ENCODE assay signal across 8 mouse cellular contexts in the genomic region with DNA sequence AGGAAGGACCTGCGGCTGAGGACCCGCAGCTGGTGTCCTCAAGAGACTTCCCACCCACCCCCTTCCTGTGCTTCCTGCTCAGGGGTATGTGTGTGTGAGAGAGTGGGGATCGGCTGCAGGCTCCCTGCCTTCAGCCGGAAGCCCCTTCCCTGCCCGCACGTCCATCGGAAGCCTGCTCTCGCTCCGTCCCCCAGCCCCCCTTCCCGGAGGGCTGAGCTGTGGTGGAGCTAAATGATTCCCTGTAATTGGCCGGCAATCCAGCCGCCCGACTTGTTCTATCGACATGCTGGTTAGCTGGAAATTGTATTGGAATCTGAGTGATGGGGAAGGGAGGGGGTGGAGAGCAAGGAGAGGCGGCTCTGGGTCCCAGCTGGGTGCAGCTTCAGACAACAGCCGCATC. TPM values are rescaled to one million over a fixed set of nuclear protein-coding genes. Genes with fewer than 3 reads are reported as not detected.
A peak's percentile ranks its signal among the peaks of the same experiment; 100 is the strongest.
DNase-seq lines count a peak whose midpoint lies in the region; ATAC-seq and TF ChIP-seq lines count a peak whose summit lies in the region.

No protein-coding gene starts in this region.

- intact Hi-C loops in heart, adult 2 months (cut with DNase I) = loop anchor here (5.0 kb wide), 1 partner anchor 219 kb away; no protein-coding TSS in a partner anchor

- peak overlapping the region; percentile 31 for H3K4me3 ChIP-seq in heart, embryonic 12.5 days
- H3K4me3 ChIP-seq in heart, adult 2 months = no peak overlapping the region
- H3K4me3 ChIP-seq in hindbrain, embryonic 11.5 days (ENCODE audit: low read depth, low read length) = no peak overlapping the region
- H3K4me3 ChIP-seq in midbrain, embryonic 11.5 days (ENCODE audit: low read depth, low read length) = peak overlapping the region; percentile 6; the same call in 1 of the 2 replicates

- 3% methylated on average over 16 of the region's 16 CpGs for WGBS in heart, embryonic 12.5 days
- WGBS in heart, adult 2 months = 21% methylated on average over 16 of the region's 16 CpGs
- WGBS in hindbrain, embryonic 11.5 days = under 1% methylated on average over 16 of the region's 16 CpGs
- 2% methylated on average over 16 of the region's 16 CpGs for WGBS in midbrain, embryonic 11.5 days

- no peak for TF ChIP-seq POLR2A in heart, adult 2 months (IDR thresholded peaks at IDR 0.05; ENCODE audit: insufficient read depth, low read depth, low read length)

- no peaks in the 10 kb centered on the region for H3K79me2 ChIP-seq in heart, adult 2 months (replicated peaks; ENCODE audit: control insufficient read depth, insufficient read depth, low read length)

- no peak overlapping the region for H3K27ac ChIP-seq in heart, embryonic 12.5 days (ENCODE audit: poor library complexity, severe bottlenecking)
- no peak overlapping the region for H3K27ac ChIP-seq in heart, adult 2 months
- no peak overlapping the region for H3K27ac ChIP-seq in hindbrain, embryonic 11.5 days (ENCODE audit: low read depth, low read length)
- peak overlapping the region; percentile 30 for H3K27ac ChIP-seq in midbrain, embryonic 11.5 days (ENCODE audit: low read depth, low read length)

- H3K27me3 ChIP-seq in heart, embryonic 12.5 days (replicated peaks) = peaks cover 51% of the 10 kb centered on the region
- no peaks in the 10 kb centered on the region for H3K27me3 ChIP-seq in heart, adult 2 months (ENCODE audit: control insufficient read depth, insufficient read depth, low read length)
- peaks cover 27% of the 10 kb centered on the region for H3K27me3 ChIP-seq in hindbrain, embryonic 11.5 days (ENCODE audit: control insufficient read depth, insufficient read depth, low read length)
- peaks cover 17% of the 10 kb centered on the region for H3K27me3 ChIP-seq in midbrain, embryonic 11.5 days (ENCODE audit: control insufficient read depth, insufficient read depth, low read length)

- peaks cover 30% of the 10 kb centered on the region for H3K36me3 ChIP-seq in heart, embryonic 12.5 days
- no peaks in the 10 kb centered on the region for H3K36me3 ChIP-seq in heart, adult 2 months (ENCODE audit: control insufficient read depth, insufficient read depth, low read length)
- no peaks in the 10 kb centered on the region for H3K36me3 ChIP-seq in hindbrain, embryonic 11.5 days (ENCODE audit: control insufficient read depth, insufficient read depth, low read length)
- peaks cover 10% of the 10 kb centered on the region for H3K36me3 ChIP-seq in midbrain, embryonic 11.5 days (ENCODE audit: control insufficient read depth, insufficient read depth, low read length)

- peak overlapping the region; percentile 58 for H3K4me2 ChIP-seq in heart, embryonic 12.5 days
- H3K4me2 ChIP-seq in hindbrain, embryonic 11.5 days (replicated peaks; ENCODE audit: low read depth, low read length) = peak overlapping the region; percentile 33
- peak overlapping the region; percentile 29 for H3K4me2 ChIP-seq in midbrain, embryonic 11.5 days

- H3K9me3 ChIP-seq in heart, embryonic 12.5 days (replicated peaks) = no peaks in the 10 kb centered on the region
- no peaks in the 10 kb centered on the region for H3K9me3 ChIP-seq in hindbrain, embryonic 11.5 days (ENCODE audit: control insufficient read depth, low read length)
- no peaks in the 10 kb centered on the region for H3K9me3 ChIP-seq in midbrain, embryonic 11.5 days (ENCODE audit: control insufficient read depth, low read length)

- H3K9ac ChIP-seq in heart, embryonic 12.5 days = peak overlapping the region; percentile 61
- no peak overlapping the region; the same call in 1 of the 2 replicates for H3K9ac ChIP-seq in heart, adult 2 months (ENCODE audit: low read depth, low read length)
- peak overlapping the region; percentile 0; the same call in 1 of the 2 replicates for H3K9ac ChIP-seq in hindbrain, embryonic 11.5 days (ENCODE audit: low read depth, low read length)
- peak overlapping the region; percentile 47 for H3K9ac ChIP-seq in midbrain, embryonic 11.5 days (ENCODE audit: low read length)

- H3K4me1 ChIP-seq in heart, embryonic 12.5 days (replicated peaks) = peaks cover 16% of the 10 kb centered on the region
- H3K4me1 ChIP-seq in heart, adult 2 months (ENCODE audit: control insufficient read depth, insufficient read depth, low read length) = no peaks in the 10 kb centered on the region
- H3K4me1 ChIP-seq in hindbrain, embryonic 11.5 days (replicated peaks; ENCODE audit: control insufficient read depth, insufficient read depth, low read length) = peaks cover 6% of the 10 kb centered on the region
- peaks cover 28% of the 10 kb centered on the region for H3K4me1 ChIP-seq in midbrain, embryonic 11.5 days (ENCODE audit: control insufficient read depth, insufficient read depth, low read length)

- ATAC-seq in heart, embryonic 12.5 days (ENCODE audit: insufficient number of reproducible peaks, low FRiP score) = no peak
- ATAC-seq in hindbrain, embryonic 11.5 days (ENCODE audit: low FRiP score) = peak; percentile 46
- ATAC-seq in midbrain, embryonic 11.5 days (ENCODE audit: low FRiP score) = no peak
- no peak for ATAC-seq in megakaryocyte progenitor cell, adult 5-6 weeks (replicated peaks; ENCODE audit: poor library complexity)

- no peak for TF ChIP-seq EP300 in heart, adult 2 months (IDR thresholded peaks at IDR 0.05; ENCODE audit: insufficient read depth, low read depth, low read length)

- no peak for DNase-seq in heart, adult 2 months
- DNase-seq in Muller cell, postnatal 12 days (ENCODE audit: inconsistent ontology term) = peak; percentile 61
- DNase-seq in hindbrain, embryonic 11.5 days (ENCODE audit: low spot score) = peak; percentile 59
- DNase-seq in midbrain, embryonic 11.5 days (ENCODE audit: low spot score, missing footprints) = peak; percentile 91
- no peak for DNase-seq in layer of hippocampus, postnatal 10 days (ENCODE audit: low spot score in 2 of 2)
- no peak for DNase-seq in thymus, postnatal 0 days (ENCODE audit: low spot score)

- TF ChIP-seq CTCF in heart, adult 2 months (IDR thresholded peaks at IDR 0.05) = no peak

RNA-seq across cellular contexts. Expression of a gene that starts 36.3 kb away (rescaled TPM):
- 46.9 and 50.4 TPM in 2 replicates for polyA plus RNA-seq in heart, embryonic 12.5 days (2016; fragmentation: Nextera tagmentation; extraction: Ambion mirVana)
- total RNA-seq in heart, adult 2 months (2021) = 10 to 100 TPM; 60.5 to 67.2 TPM
- polyA plus RNA-seq in heart, adult 2 months (2012; rRNA removed) = 37.1 and 55.3 TPM in 2 replicates
- 41.0 and 51.1 TPM in 2 replicates for polyA plus RNA-seq in hindbrain, embryonic 11.5 days (2014; fragmentation: Nextera tagmentation; extraction: Ambion mirVana)
- 45.6 and 51.3 TPM in 2 replicates for polyA plus RNA-seq in midbrain, embryonic 11.5 days (2014; fragmentation: Nextera tagmentation; extraction: Ambion mirVana)
- total RNA-seq in layer of hippocampus, postnatal 10 days (2021) = 10 to 100 TPM; 79.7 to 87.3 TPM
- 81.6 and 85.6 TPM in 2 replicates for polyA plus RNA-seq in thymus, postnatal 0 days (2015; fragmentation: Nextera tagmentation; extraction: Ambion mirVana)
- 38.8 and 39.5 TPM in 2 replicates for total RNA-seq in megakaryocyte progenitor cell, adult 5-6 weeks (2015)
- total RNA-seq in megakaryocyte progenitor cell, adult 5-6 weeks (2017) = 44.8 and 45.1 TPM in 2 replicates

RNA-seq across cellular contexts. Expression of a gene that starts 36.5 kb away (rescaled TPM):
- polyA plus RNA-seq in heart, embryonic 12.5 days (2016; fragmentation: Nextera tagmentation; extraction: Ambion mirVana) = 94.1 and 95.2 TPM in 2 replicates
- 10 to 100 TPM; 69.3 to 75.0 TPM for total RNA-seq in heart, adult 2 months (2021)
- 122 and 139 TPM in 2 replicates for polyA plus RNA-seq in heart, adult 2 months (2012; rRNA removed)
- 228 and 229 TPM in 2 replicates for polyA plus RNA-seq in hindbrain, embryonic 11.5 days (2014; fragmentation: Nextera tagmentation; extraction: Ambion mirVana)
- 238 and 259 TPM in 2 replicates for polyA plus RNA-seq in midbrain, embryonic 11.5 days (2014; fragmentation: Nextera tagmentation; extraction: Ambion mirVana)
- total RNA-seq in layer of hippocampus, postnatal 10 days (2021) = 100 to 1,000 TPM; 117 to 118 TPM
- 31.3 and 39.8 TPM in 2 replicates for polyA plus RNA-seq in thymus, postnatal 0 days (2015; fragmentation: Nextera tagmentation; extraction: Ambion mirVana)
- 27.7 and 27.9 TPM in 2 replicates for total RNA-seq in megakaryocyte progenitor cell, adult 5-6 weeks (2015)
- total RNA-seq in megakaryocyte progenitor cell, adult 5-6 weeks (2017) = 17.5 and 24.2 TPM in 2 replicates

RNA-seq across cellular contexts. Expression of a gene that starts 45.2 kb away (rescaled TPM):
- polyA plus RNA-seq in heart, embryonic 12.5 days (2016; fragmentation: Nextera tagmentation; extraction: Ambion mirVana) = 0.87 and 1.4 TPM in 2 replicates
- total RNA-seq in heart, adult 2 months (2021) = not detected
- 0.10 TPM in 1 of 2 replicates, not detected in the other for polyA plus RNA-seq in heart, adult 2 months (2012; rRNA removed)
- 10.5 and 11.0 TPM in 2 replicates for polyA plus RNA-seq in hindbrain, embryonic 11.5 days (2014; fragmentation: Nextera tagmentation; extraction: Ambion mirVana)
- 15.1 and 17.4 TPM in 2 replicates for polyA plus RNA-seq in midbrain, embryonic 11.5 days (2014; fragmentation: Nextera tagmentation; extraction: Ambion mirVana)
- 10 to 100 TPM; 32.3 to 37.5 TPM for total RNA-seq in layer of hippocampus, postnatal 10 days (2021)
- polyA plus RNA-seq in thymus, postnatal 0 days (2015; fragmentation: Nextera tagmentation; extraction: Ambion mirVana) = 0.12 TPM in 1 of 2 replicates, not detected in the other
- total RNA-seq in megakaryocyte progenitor cell, adult 5-6 weeks (2015) = not detected in 2 replicates
- total RNA-seq in megakaryocyte progenitor cell, adult 5-6 weeks (2017) = not detected in 2 replicates

Comparison
In these comparisons a context has a peak if more than half of its experiments do, and no peak if none do; other contexts are left out.
1. H3K4me3 ChIP-seq: peak in heart, embryonic 12.5 days (single experiment) and midbrain, embryonic 11.5 days (single experiment); none in heart, adult 2 months (single experiment) and hindbrain, embryonic 11.5 days (single experiment).
2. DNase-seq: peak in Muller cell, postnatal 12 days (single experiment), hindbrain, embryonic 11.5 days (single experiment) and midbrain, embryonic 11.5 days (single experiment); none in heart, adult 2 months (0 of 2), layer of hippocampus, postnatal 10 days (0 of 2) and thymus, postnatal 0 days (single experiment).
3. Peak in every context shown above with its lines, with median percentiles within 50 percentile points of each other: H3K4me2 ChIP-seq.